Mouse (Mus musculus) monocyte, adult 5-6 weeks (primary cell): ENCODE results near the gene Pcgf2. TPM values are rescaled to one million over a fixed set of nuclear protein-coding genes. Genes with fewer than 3 reads are reported as not detected.

Source experiments
- ATAC-seq: fragments of 153-309, 156-312 bp; replicated peaks from 2 replicates; pipeline ENCODE4 v1.8.0; 2017; ENCODE audit warnings: mild to moderate bottlenecking; ENCODE audit not compliant: low TSS enrichment, insufficient number of reproducible peaks, severe bottlenecking, poor library complexity, low FRiP score
- total RNA-seq: library from RNA; stranded (forward); fragments of 200-1000, 200-491, 200-594 nt; gene quantifications from 3 replicates; pipeline ENCODE4 v1.2.3, GENCODE M21; 2017

Pcgf2 gene
- total RNA-seq, 1 experiment from 2014 or later: not detected

GRCm38 (mm10) chr11:97698741-97699611 is 1.3 kb downstream of the Pcgf2 start:
- ATAC-seq: no peak

DNA sequence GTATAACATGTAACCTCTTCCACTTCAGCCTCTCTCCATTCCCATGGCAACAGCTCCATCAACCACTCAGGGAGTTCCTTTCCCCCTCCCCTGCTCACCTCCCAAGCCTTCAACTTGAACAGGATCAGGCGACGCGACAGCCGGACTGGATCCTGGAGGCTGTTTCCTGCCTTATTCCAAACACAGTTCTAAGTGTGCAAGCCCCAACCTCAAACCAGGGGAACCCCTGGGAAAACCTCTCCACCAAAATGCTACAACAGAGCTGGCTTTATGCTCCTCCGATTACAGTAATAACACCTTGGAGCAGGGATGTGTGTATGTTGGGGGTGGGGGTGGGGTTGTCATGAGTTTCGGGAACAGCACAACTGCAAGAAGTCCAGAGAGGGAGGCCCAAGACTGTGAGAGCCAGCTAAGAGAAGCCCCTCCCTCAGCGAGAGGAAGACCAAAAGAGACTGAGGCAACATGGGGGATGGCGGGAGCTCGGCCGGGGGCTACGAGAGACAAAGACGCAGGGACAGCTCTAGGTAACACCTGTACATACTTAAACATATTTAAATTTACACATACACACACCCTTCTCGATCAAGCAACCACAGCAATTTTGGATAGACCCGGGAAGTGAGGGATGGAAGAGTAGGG is 2.3 kb downstream of the Pcgf2 start:
- ATAC-seq: no peak

DNA sequence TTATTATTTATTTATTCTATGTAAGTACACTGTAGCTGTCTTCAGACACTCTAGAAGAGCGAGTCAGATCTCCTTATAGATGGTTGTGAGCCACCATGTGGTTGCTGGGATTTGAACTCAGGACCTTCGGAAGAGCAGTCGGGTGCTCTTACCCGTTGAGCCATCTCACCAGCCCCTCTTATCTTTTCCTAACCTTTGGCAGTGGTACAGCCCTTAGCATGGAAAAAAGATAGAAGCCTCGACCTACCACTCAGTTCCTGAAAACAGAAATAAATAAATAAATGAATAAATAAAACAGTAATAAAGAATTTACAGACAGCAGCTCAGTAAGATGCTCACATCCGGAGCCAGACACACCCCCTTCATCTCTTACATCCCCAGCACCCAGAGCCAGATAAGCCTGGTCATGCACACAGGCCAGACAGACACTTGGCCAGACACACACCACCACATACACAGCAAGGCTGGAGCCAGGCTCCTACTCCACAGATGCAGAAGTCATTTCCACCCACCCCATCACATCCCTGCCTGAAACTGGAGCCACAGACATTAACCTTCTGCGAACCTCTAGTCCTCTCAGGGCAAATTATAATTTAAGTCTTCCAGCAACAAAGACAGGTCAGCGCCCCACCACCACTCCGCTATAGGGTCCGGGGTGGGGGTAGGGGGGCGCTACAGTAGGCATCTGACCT is 3.0 kb downstream of the Pcgf2 start:
- ATAC-seq: no peak

DNA sequence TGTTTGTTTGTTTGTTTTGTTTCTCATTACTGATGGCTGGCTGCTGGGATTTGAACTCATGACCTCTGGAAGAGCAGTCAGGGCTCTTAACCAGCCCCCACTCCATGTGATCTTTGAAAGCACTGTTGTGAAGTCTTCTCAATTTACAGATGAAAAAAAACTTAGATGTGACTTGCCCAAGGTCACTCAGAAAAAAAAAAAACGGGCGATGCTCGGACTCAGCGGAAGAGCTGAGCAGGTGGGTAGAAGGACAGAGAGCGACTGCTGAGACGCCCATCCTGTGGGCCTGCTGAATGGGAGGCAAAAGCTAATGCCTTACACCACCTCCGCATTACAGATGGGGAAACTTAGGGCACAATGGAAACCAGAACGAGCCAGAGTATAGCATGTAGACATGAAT is 3.6 kb downstream of the Pcgf2 start:
- ATAC-seq: no peak

- no peak for ATAC-seq
These were observed 4.4 kb downstream of the Pcgf2 start for GRCm38 (mm10) chr11:97695712-97696401.

DNA sequence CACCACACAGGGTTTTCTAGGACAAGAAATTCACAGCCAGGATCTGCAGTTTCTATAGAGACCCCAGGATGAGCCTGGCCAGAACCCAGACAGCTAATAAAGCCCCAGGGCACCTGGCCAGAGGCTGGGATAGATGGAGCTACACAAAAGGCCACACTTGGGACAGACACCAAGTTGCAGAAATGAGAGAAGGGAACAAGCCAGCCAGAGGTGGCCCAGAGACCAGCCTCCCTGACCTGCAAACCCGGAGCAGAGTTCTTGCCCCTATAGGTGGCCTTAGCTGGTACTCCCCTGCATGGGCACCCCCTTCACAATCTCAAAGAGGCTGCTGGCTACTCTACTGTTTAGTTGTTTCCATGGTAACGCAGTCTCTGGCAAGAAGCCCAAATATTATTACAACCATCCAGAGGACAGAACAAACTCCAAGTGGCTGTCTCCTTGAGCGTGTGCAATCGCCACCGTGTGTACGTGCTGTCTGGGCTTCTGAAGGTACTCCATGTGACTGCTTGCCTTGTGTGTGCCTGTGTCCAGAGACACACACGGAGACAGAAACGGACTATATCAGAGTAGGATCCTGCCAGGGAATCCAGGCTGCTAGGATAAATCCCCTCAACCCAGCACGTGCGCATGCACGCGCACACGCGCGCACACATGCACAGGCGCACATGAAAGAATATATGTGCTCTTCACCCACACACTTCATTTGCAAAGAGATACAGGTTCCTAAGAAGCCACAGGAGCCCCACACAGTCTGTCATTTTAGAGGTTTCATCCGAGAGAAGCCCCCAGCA is 5.2 kb downstream of the Pcgf2 start:
- ATAC-seq: no peak

DNA sequence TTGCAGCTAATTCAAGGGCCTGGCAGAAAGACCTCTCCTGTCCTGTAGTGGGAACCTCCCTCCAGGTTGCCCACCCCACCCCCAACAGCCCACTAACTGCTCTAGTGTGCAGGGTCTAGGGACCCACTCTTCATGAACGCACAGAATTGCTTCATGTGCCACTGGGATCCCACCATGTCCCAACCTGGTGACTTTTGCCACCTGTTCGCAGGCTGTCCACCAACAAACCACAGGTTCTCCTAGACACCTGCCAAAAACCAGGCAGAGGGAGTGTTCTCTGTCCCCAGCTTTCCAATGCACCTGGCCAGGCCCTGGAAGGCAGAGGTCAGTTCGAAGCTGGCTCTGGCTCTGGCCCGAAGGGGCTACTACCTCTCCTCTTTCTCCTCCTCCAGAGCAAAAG is 5.9 kb downstream of the Pcgf2 start:
- ATAC-seq: no peak

GRCm38 (mm10) chr11:97689861-97690260 is 10.4 kb downstream of the Pcgf2 start:
- no peak for ATAC-seq

- ATAC-seq: no peak
These were observed 13.2 kb downstream of the Pcgf2 start for GRCm38 (mm10) chr11:97687061-97687460.

- no peak for ATAC-seq
These were observed 13.9 kb downstream of the Pcgf2 start for GRCm38 (mm10) chr11:97686322-97686908.

DNA sequence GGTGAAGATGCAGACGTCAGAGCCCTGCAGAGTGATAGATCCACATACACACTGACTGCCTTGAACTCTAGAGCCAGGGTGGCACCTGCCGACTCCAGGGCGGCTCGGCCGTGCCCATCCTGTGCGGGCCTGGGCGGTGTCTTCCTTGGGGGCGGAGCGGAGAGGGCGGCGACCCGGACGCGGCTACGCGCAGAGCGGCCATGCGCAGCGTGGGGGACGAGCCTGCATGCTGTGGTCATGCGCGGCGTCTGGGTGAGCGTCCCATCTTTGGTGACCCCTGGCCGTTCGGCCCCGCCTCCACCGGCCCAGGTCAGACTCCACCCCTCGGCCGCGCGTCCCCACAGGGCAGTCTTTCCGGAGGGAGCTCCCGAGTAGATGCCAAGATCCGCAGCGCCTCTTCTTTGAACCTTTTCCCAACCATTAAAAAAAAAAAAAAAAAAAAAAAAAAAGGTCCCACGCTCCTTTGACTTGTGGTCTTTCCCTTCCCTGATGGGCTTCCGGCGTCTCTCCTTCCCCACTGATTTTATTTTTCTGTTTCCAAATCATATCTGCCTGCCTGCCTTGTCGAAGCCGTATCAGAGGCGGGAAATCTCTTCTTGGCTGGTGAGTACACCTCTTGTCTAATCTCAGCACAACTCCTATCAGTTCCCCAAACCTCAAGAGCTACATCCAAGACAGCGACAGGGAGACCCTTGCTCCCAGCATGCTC is 14.5 kb downstream of the Pcgf2 start, which contains the start of gene Cisd3:
Gene Cisd3, plus strand, starts transcription at position 214 of the 709 bp plus-strand sequence.
- ATAC-seq: peak; percentile 63

DNA sequence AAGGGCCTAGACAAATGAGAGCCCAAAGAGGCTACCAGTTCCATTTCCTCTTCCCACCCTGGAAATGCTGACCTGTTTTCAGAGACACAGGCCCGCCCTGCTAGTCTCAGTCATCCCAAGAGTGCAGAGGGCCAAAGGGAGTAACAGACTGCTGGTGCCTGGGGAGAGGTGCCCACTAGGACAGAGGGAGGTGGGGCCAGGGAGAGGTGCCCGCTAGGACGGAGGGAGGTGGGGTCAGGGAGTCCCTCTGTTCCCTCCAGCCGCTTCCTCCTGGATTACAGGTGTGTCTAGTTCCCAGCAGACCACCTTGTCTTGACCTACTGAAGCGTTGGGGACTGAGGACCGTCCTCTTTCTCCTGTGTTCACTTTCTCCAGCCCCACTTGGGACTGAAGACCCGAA is 15.5 kb downstream of the Pcgf2 start:
- ATAC-seq: no peak

GRCm38 (mm10) chr11:97684063-97684680 is 16.1 kb downstream of the Pcgf2 start:
- ATAC-seq: peak; percentile 59

DNA sequence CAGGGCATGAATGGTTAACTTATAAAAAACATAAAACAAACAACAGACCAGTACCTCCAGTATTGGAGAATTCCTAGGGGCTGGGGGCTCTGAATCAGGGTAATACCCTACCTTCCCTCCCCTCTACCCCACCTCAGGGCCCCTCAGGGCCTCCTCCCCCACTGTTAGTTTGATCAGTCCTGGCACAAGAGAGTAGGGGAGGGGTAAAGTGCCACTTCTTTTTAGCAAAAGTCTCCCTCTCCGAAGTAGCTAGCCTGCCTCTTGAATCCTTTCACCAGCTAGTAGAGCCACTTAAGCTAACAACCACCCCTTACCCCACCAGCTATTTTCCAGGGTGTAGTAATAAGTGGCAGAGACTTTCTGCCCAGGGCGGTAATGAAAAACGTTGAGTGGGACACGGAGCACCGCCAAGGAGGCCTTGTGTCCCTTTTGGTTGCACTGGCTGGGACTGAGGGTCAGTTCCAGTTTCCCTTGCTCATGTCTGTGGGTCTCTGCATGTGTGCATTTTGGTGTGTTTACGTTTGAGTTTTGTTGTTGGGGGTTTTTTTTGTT is 17.7 kb downstream of the Pcgf2 start:
- no peak for ATAC-seq

DNA sequence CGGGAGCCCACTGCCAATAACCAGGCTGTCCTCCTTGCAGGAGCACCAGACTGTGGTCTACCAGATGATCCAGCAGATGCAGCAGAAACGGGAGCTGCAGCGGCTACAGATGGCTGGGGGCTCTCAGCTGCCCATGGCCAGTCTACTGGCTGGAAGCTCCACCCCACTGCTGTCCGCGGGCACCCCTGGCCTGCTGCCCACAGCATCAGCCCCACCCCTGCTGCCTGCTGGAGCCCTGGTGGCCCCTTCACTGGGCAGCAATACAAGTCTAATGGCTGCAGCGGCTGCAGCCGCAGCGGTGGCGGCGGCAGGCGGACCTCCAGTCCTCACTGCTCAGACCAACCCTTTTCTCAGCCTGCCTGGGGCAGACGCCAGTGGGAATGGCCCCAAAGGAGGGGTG is 19.9 kb downstream of the Pcgf2 start:
- ATAC-seq: no peak

- ATAC-seq: no peak
These were observed 22.0 kb downstream of the Pcgf2 start for GRCm38 (mm10) chr11:97678301-97678700.

DNA sequence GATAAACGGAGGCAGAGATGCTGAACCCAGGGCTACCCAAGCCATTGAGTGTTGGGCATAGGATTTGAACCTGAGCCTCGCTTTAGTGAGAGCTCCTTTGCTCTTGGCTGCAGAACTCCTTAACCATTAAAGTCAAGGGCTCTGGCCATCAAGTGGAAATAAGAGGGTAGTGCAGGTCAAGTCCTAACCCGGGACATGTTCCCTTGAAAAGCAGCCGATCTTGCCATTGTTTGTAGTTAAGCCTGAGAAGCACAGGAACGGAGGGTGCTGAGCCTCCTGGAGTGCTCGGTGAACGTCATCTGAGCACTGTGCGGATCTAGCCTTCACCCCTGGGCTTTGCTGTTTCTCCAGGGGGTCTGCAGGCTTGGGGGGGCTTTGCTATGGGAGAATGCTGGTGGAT is 22.5 kb downstream of the Pcgf2 start:
- ATAC-seq: no peak
